Mouse (Mus musculus): ENCODE measurements around the gene 6030468B19Rik.
"Not testable (repeated sequence)": the region's sequence is repeated elsewhere in the genome, so short reads cannot be mapped to it uniquely, and the experiment has no call there.

6030468B19Rik gene

DNA sequence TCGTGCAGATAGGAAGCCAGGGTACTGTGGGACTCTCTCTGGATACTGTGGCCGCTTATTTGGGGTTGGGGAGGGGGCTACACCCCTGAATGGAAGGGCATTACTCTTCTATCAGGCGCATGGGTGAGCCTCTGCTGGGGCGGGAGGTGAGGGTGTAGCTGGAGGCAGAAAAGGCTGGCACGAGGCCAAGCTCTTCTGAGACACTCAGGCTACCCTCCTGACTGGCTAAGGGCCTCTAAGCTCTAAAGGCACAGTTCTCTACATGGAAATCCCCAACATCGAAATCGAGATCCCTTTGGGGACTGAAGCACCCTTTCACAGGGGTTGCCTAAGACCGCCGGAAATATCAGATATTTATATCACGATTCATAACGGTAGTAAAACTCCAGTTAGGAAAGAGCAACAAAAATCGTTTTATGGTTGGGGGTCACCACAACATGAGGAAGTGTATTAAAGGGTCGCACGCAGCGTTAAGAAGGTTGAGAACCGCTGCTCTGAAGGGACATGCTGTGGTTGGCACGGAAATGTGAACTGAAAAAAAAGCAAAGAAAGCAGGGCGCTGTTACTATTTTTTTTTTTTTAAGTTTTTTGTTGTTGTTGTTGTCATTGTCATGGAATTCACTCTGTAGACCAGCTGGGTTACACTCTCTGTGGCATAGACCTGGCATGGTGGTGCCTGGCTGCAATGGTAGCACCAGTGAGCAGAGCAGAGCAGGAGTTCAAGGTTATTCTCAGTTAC is 30.9 kb downstream of the 6030468B19Rik start:
- no peak for DNase-seq (ENCODE audit: low read depth, low spot score)

DNA sequence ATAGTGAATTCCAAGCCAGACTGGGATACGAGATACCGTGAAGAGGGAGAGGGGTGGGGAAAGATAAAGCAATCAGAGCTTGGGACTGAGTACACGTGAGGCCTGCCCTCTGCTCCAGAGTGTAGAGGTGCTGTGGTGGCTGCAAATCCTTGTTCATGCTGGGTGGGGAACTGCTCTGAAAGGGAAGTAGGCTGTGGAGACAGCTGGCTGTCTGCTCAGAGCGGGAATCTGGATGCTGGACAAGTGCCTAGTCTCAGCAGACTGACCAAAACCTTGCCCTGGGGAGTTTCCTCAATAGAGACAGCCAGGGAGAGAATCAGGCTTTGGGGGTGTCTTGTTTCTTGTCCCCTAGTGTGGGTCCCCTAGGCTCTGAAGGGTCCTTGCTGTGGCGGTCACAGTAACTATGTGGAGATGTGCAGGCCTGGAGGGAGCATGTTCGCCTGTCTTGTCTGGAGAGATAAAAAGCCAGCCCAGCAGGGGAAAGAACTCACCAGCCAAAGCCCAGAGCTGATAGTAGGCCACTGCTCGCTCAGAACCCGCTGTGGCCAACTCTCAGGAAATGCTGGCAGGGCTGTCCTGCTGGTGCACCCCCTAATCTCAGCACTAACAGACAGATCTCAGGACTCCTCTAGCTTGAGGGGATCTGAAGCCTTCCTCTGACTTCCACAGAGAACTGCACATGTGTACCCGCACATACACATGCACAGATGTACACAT is 31.6 kb downstream of the 6030468B19Rik start:
- no peak for DNase-seq (ENCODE audit: low read depth, low spot score)

DNA sequence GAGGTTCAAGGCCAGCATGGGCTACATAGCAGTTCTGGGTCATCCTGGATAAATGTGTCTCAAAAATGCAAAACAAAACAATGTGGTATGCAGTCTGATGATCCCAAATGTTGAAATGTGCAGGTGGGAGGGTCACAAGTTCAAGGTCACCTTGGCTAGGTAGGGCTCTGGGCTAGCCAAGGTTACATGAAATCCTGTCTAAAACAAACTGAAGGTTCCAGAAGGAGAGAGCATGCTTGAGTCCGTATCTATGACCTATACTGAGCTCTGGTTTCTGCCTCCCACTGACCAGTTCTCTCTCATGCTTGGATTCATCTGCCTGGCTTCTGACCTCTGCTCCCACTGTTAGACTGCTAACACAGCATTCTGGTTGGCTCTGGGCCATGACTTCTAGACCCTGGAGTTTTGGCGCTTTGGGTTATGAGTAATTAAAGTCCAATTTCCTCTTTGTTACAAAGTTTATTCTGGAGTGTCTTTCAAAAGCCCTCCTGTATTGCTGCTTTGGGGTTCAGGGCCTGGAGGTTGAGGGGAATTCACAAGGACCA is 32.3 kb downstream of the 6030468B19Rik start:
- DNase-seq (ENCODE audit: low read depth, low spot score): no peak

DNA sequence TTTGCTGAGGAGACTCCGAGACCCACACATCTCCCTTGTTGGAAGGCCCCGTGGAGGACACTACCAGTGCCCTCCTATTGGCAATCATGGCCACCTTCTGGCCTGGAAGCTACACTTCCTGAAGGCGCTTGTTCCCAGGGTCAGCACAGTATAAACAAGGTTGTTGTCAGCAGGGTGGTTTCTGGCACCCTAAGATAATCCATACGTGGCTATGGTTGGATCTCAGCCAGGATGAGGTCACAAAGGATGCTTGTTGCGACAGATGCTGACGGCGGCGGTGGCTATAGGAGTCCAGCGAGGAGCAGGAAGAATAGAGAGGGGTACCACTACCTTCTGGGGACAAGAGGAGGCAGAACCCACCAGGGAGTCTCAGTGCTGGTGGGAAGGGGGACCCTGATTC is 32.9 kb downstream of the 6030468B19Rik start:
- no peak for DNase-seq (ENCODE audit: low read depth, low spot score)

DNA sequence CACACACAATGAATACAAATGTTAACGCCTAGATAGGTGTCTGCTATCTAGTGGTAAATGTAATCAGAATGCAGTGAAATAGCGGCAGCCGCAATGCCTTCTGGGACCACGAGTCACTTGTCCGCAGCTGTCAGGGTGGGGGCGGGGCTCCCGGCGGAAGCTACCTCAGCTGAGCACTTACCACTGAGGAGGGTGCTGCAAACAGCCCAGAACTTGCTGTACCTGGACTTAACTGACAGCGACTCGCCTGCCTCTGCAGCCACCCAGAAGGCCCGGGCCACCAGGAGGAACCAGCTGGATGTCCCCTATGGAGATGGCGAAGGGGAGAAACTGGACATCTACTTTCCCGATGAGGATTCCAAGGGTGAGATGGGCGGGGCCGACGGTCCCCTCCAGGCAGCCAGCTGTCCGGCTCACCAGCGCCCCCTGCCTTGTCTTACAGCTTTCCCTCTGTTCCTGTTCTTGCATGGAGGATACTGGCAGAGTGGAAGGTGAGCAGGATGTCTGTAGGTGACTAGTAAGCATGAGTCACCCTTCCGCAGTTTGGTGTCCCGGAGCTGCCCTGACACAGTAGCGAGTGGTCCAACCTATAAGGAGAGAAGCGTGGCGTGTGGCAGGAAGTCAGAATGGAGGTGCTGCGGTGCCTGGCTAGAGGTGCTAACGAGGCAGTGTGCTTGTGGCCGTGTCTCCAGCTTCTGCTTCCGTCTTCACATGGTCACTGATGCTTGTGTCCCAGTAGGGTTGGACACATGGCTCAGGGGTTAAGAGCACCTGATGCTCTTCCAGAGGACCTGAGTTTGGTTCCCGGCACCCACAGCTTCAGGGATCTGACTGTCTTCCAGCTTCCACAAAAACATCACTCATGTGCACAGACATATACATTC is 34.9 kb downstream of the 6030468B19Rik start:
- no peak for DNase-seq (ENCODE audit: low read depth, low spot score)

DNA sequence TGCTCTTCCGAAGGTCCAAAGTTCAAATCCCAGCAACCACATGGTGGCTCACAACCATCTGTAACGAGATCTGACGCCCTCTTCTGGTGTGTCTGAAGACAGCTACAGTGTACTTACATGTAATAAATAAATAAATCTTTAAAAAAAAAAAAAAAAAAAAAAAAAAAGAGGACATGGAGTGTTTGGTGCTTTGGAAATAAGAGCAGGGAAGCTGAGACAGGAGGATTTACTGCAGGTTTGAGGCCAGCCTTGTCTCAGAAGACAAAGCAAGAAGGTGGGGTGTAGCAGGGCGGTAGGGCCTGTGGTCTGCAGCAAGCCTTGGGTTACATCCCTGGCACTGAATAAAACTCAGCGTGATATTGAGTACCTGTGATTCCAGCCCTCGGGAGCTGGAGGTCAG is 36.0 kb downstream of the 6030468B19Rik start:
- DNase-seq (ENCODE audit: low read depth, low spot score): not testable (repeated sequence)

DNA sequence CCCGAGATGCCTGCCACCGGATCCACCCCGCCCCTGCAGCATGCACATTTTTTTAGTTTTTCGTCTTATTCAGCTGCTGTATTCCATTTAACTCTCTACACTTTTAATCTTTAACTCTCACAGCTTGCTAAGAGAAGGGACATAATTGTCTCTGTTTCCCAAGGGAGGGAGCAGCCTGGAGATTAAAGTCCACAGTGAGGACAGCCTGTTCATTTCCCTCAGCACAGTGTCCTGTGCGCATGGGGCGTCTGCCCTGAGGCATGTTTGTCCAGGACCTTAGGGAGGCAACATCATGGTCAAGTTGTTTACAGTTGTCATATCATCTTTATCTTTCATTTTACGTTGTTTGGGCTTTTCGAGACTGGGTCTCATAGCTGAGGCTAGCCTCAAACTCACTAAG is 36.6 kb downstream of the 6030468B19Rik start:
- DNase-seq (ENCODE audit: low read depth, low spot score): no peak

DNA sequence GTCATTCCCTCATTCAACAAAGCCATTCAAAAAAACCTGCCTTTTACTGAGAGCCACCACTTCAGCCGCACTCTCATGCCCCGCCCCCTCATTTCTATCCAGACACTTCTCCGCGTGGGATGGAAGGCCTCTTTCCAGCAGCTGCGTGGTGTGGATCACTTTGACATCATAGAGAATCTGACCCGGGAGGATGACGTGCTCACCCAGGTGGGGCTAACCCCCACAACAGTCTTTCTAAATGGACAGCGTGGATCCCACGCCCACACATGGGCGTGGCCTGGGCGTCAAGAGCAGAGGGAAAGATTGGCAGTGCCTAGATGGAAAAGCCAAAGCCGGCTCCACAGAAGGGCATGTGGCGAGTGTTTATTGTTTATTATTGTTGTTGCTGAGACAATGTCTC is 38.8 kb downstream of the 6030468B19Rik start:
- no peak for DNase-seq (ENCODE audit: low read depth, low spot score)

DNA sequence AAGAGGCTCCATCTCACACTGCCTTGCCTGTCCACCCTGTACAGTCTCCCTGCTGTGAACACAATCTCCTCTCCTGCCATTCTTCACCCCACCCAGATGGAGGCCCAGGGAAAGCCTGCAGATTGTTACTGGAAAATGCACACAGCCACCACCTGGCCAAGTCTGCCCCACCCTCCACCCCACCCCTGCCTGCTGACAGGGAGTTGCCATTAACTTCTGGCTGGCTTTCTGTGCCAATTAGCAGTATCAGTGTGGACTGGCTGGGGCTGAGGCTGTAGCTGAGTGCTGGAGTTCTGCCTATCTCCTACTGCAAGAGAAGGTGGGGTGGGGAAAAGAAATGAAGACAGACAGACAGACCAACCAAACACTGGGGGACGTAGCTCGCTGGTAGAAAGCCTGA is 41.1 kb downstream of the 6030468B19Rik start:
- DNase-seq (ENCODE audit: low read depth, low spot score): no peak

DNA sequence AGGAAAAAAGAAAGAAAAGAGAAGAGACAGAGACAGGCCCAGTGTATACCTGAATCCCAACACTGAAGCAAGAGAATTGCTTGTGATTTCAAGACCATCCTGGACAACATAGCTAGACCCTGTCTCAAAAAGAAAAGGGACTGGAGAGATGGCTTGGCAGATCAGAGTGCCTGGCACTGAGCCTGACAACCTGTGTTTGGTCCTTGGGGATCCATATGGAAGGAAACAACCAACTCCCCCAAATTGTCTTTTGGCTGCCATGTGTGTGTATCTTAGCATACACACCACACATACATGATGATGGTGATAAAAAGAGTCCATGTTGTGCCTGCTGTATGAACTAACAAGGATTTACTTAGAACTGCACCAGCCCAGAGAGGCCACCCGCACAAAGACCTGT is 41.6 kb downstream of the 6030468B19Rik start:
- no peak for DNase-seq (ENCODE audit: low read depth, low spot score)

DNA sequence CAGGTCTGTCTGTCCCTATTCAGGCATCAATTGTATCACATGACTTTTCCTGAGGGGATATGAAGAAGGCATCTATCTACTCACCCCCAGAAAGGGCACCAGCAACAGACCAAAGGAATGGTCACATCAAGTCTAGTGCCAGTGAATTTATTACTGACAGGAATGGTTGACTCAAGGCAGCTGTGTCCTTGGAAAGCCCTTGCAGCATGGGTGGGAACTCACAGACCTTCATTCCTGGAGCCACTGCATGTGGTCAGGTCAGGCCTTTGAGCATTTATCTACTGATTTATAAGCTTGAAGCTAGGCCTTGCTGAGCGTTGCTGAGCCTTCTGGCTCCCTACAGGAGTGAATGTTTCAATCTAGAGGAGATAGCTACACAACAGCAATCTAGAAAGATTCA is 43.5 kb downstream of the 6030468B19Rik start:
- DNase-seq (ENCODE audit: low read depth, low spot score): no peak

DNA sequence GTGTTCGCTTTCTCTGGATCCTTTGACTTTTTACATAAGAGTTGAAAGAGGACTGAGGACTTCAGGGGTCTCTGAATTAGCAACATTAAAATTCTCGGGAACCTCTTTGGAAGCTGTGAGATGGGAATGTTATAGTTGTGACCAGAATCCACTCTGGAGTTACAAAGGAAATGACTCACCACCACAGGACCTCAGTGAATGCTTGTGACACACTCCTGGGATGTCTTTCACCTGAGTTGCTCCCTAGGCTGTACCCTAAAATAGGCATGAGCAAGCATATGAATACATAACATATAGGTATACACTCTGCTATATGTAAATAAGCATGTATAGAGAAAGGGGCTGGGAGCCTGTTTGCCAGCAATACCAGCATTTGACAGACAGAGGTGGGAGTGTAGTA is 46.0 kb downstream of the 6030468B19Rik start:
- DNase-seq (ENCODE audit: low read depth, low spot score): no peak

DNA sequence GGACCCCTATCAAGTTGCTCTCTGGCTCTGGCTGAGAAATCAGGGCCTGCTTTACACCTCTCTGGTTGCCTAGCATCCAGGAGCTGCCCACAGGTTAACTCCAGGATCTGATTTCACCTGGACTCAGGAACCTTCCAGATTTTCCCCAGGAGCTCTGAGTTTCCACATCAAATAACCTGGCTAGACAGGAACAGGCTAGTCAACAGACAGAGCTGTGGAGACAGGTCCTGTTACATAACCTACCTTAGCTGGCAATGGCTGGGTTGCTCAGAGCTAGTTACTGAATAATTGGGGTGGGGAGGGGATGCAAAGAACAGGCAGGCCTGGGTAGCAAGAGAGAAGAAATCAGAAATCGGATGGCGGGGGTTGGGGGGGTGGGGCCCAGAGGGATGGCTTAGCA is 47.5 kb downstream of the 6030468B19Rik start:
- no peak for DNase-seq (ENCODE audit: low read depth, low spot score)

DNA sequence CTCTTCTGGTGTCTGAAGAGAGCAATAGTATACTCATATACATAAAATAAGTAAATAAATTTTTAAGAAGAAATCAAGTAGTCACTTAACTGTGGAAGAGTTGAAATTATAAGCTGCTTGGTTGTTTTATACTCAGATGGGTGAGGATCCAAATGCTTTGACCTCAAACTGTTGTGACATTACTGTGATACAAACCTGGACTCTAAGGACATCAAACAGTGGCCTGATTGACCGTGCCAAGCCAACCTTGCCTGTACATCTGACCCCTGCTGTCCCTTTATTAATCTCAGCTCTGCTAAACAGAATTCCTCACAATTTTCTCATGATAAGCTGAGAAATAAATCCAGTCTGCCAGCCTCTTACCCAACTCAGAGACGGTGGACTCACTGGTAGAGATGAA is 48.2 kb downstream of the 6030468B19Rik start:
- DNase-seq (ENCODE audit: low read depth, low spot score): no peak

DNA sequence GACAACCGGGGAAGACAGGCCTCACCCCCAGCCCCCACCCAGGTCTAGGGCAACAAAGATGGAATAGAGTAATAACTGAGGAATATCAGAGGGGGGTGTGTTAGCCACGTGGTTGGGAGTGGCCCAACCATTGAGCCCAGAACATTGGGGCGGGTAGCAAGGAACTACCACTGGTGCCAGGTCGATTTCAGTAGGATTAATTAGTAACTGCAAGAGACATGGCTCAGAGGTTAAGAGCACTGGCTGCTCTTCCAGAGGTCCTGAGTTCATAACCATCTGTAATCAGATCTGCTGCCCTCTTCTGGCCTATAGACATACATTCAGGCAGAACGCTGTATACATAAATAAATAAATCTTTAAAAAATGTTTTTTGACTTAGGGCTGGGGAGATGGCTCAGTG is 49.2 kb downstream of the 6030468B19Rik start:
- DNase-seq (ENCODE audit: low read depth, low spot score): no peak

DNA sequence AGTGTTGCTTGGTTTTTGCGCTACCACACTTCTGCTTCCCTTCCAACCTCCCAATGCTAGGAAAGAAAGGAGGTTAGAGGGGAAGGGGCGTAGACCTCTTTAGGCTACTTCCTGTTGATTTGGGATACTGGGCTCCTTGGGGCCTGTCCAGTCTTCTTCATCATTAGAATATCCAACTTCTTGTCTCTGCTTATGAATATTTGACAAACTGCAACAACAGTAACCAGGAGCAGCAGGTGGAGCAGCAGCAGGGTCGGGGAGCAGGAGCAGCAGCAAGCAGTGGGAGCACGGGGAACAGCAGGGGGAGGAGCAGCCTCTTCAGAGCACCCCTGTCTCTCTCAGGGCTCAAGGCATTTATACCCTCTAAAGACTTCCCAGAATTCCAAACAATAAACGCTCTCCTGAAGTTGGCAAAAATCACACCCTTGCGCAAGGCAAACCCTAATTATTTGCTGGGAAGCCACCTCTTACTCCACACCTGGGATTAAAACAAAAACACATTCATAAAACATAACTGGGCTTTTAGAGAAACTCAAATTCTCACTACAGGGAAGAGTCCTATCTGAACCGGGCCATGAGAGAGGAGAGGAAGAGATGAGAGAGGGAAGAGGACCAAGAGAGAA is 50.2 kb downstream of the 6030468B19Rik start:
- no peak for DNase-seq (ENCODE audit: low read depth, low spot score)

DNA sequence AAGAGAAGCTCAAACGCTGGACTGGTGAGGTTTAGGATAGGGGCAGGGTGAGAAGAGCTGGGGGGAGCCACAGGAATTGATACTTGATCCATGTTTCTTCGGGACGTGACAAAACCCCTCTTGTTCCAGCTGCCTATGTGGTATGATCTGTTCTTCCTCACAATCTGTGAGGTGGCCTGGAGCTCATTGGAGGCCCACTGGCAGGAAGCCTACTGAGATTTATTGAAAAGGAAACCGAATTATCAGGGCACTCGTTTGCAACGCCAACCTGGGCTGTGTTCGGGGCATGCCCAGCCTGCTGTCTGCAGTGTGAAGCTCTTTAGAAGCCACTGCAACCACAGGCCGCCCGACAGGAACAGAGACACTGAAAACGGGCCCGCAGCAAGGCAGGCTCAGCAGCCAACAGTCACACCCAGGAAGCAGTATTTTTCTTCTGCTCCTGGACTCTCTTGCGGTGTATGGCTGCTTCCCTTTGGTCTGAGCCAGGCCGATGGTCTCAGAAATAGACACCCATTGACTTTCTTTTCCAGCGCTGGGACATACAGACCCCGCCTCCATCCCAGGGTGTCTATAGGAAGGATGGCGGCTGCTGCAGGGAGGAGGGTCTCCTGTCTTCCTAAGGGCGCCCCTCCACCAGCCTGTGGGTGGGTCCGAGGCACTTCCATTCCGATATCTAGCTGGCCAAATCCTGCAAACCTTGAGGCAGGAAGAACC is 51.0 kb downstream of the 6030468B19Rik start:
- DNase-seq (ENCODE audit: low read depth, low spot score): no peak

DNA sequence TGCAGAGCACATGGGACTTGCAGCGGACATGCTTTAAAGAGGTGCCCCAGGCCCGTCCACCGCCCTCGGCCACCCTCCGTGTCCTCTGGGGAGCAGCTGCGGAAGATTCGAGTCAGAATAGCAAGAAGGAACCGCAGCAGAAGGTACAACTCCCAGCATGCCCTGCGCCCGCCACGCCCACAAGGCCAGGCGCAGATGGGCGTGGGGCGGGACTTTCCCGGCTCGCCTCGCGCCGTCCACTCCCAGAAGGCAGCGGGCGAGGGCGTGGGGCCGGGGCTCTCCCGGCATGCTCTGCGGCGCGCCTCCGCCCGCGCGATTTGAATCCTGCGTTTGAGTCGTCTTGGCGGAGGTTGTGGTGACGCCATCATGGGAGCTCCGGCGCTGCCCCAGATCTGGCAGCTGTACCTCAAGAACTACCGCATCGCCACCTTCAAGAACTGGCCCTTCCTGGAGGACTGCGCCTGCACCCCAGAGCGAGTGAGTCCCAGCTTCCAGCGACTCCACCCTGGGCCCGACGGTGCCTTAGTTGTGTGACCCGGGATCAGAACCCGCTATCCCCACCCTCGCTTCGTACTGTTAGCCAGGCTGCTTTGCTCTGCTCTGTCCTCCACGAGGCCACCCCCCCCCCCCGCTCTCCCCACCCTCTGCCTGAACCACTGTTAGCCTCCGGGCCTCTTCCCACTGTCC is 51.7 kb downstream of the 6030468B19Rik start, which contains the start of gene Birc5:
Birc5 (plus strand) TSS at position 267 of the 687 bp plus-strand sequence.
- DNase-seq (ENCODE audit: low read depth, low spot score): peak; percentile 90

DNA sequence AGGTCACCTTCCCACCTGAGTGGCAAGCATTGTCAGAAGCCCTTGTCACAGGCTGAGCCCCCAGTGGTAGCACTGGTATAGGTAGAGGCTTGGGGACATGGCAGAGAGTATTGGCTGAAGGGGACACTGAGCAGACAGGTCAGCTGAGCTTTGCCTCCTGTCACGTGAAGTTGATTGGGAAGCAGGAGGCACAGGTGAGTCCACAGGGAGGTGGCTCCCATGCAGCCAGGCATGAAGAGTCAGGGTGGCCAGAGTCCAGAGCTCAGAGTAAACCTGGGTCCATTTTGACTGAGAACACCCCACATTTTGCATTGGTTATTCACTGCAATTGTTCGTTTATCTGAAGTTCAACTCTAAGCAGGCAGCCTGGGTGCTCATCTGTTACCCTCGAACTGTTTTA is 55.4 kb downstream of the 6030468B19Rik start:
- DNase-seq (ENCODE audit: low read depth, low spot score): no peak

DNA sequence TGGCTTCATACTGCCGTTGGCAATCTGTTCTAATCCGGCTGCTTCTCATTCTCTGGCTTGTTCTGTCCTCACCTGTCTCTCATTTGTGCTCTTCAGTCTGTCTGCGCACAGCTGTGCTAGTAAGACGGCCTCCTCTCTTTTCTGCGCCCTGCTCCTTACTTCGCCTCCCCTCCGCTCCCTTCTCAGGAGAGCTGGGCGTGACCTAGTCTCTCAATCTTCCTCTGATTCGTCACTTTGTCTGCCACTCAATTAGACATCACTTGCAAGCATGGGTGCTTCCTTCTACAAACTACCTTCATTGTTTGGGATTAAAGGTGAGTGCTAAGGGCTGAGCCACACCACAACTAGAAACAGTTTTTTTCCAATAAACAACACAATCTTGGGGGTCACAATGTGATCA is 56.8 kb downstream of the 6030468B19Rik start:
- DNase-seq (ENCODE audit: low read depth, low spot score): no peak
